Mouse (Mus musculus): Measurements from ENCODE around the gene Adamts10. TPM values are rescaled to one million over a fixed set of nuclear protein-coding genes. Genes with fewer than 3 reads are reported as not detected.

The Adamts10 gene
- 36.4 and 41.9 TPM in 2 replicates for polyA plus RNA-seq (2014; fragmentation: Nextera tagmentation; extraction: Ambion mirVana)

DNA sequence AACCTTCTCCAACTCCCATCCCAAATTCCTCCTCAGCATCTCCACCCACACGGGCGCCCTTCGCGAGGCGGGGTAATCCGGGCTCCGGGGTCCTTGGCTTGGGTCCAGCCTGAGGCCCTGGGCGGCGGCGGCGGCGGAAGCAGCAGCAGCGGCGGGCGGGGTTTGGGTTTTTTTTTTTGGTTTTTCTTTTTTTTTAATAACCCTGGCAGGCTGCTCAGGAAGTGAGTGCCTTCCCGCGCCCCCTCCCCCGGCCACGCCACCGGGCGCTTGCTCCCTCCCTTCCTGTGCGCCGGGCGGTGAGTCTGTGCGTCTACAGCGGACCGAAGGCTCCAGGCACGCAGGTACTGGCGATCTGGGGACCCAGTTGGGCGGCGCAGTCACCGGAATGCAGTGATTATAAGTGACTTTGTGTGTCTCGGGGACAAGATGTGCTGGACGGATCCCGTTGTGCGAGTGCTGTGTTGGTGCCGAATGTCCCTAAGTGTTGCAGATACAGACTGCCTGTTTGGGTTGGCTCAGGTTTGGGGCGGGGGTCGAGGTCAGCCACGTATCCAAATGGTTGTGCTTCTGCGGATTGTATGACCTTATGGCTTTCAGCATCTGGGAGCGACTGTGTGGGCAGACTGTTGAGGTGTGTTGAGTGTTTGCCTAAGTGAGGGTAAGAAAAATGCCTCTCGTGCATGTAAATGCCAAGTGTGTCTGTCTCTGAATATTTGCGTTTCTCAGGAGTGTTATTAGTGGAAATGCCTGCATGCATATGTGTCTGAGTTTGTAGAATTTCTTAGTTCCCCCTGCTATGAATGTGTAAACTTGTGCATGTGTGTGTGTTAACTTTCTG, at the start of gene Adamts10:
Gene Adamts10, plus strand, starts transcription at position 287 of the 838 bp plus-strand sequence.
- H3K4me3 ChIP-seq (ENCODE audit: low read depth, low read length): peak within 1 kb of the TSS; percentile 67
- no peaks in the 10 kb centered on the region for H3K27me3 ChIP-seq (ENCODE audit: control insufficient read depth, insufficient read depth, low read length)
- peaks cover 3% of the 10 kb centered on the region; the same call in 1 of the 2 replicates for H3K36me3 ChIP-seq (ENCODE audit: control insufficient read depth, insufficient read depth, low read length)
- H3K9me3 ChIP-seq (replicated peaks; ENCODE audit: control insufficient read depth, low read length): no peaks in the 10 kb centered on the region
- H3K27ac ChIP-seq (ENCODE audit: low read depth, low read length): peak within 1 kb of the TSS; percentile 80
- peak within 1 kb of the TSS; percentile 78 for H3K9ac ChIP-seq (ENCODE audit: low read depth, low read length)
- peaks cover 19% of the 10 kb centered on the region; the same call in 1 of the 2 replicates for H3K4me1 ChIP-seq (ENCODE audit: control insufficient read depth, insufficient read depth, low read length)
- peak within 1 kb of the TSS; percentile 69 for H3K4me2 ChIP-seq
- ATAC-seq (replicated peaks; ENCODE audit: insufficient number of reproducible peaks, low FRiP score, low TSS enrichment): peak; percentile 63; the same call in 1 of the 2 replicates
- WGBS (ENCODE audit: insufficient replicate concordance): under 1% methylated on average over 44 of the region's 44 CpGs

- no peak overlapping the region for H3K27ac ChIP-seq (ENCODE audit: low read depth, low read length)
- 47% methylated on average over 6 of the region's 6 CpGs for WGBS (ENCODE audit: insufficient replicate concordance)
- H3K4me3 ChIP-seq (ENCODE audit: low read depth, low read length): no peak overlapping the region
- H3K9ac ChIP-seq (ENCODE audit: low read depth, low read length): no peak overlapping the region
- H3K4me1 ChIP-seq (ENCODE audit: control insufficient read depth, insufficient read depth, low read length): no peaks in the 10 kb centered on the region
- H3K27me3 ChIP-seq (ENCODE audit: control insufficient read depth, insufficient read depth, low read length): no peaks in the 10 kb centered on the region
- no peak overlapping the region for H3K4me2 ChIP-seq
- no peak for ATAC-seq (replicated peaks; ENCODE audit: insufficient number of reproducible peaks, low FRiP score, low TSS enrichment)
- no peaks in the 10 kb centered on the region for H3K36me3 ChIP-seq (ENCODE audit: control insufficient read depth, insufficient read depth, low read length)
- H3K9me3 ChIP-seq (replicated peaks; ENCODE audit: control insufficient read depth, low read length): no peaks in the 10 kb centered on the region
Measured at GRCm38 (mm10) chr17:33484020-33484419, 40.0 kb upstream of the Adamts10 start.

- H3K4me3 ChIP-seq (ENCODE audit: low read depth, low read length): no peak overlapping the region
- H3K4me2 ChIP-seq: no peak overlapping the region
- H3K36me3 ChIP-seq (ENCODE audit: control insufficient read depth, insufficient read depth, low read length): no peaks in the 10 kb centered on the region
- 74% methylated on average over 2 of the region's 2 CpGs for WGBS (ENCODE audit: insufficient replicate concordance)
- no peaks in the 10 kb centered on the region for H3K4me1 ChIP-seq (ENCODE audit: control insufficient read depth, insufficient read depth, low read length)
- H3K9me3 ChIP-seq (replicated peaks; ENCODE audit: control insufficient read depth, low read length): no peaks in the 10 kb centered on the region
- H3K27ac ChIP-seq (ENCODE audit: low read depth, low read length): no peak overlapping the region
- H3K9ac ChIP-seq (ENCODE audit: low read depth, low read length): no peak overlapping the region
- no peaks in the 10 kb centered on the region for H3K27me3 ChIP-seq (ENCODE audit: control insufficient read depth, insufficient read depth, low read length)
- no peak for ATAC-seq (replicated peaks; ENCODE audit: insufficient number of reproducible peaks, low FRiP score, low TSS enrichment)
Measured at GRCm38 (mm10) chr17:33487211-33487610, 36.8 kb upstream of the Adamts10 start.

- Histone ChIP-seq H3K4me1 (ENCODE audit: control insufficient read depth, insufficient read depth, low read length) (no peaks in the 10 kb centered on the region), H3K27ac (ENCODE audit: low read depth, low read length) (no peak overlapping the region), H3K4me3 (ENCODE audit: low read depth, low read length) (no peak overlapping the region), H3K4me2 (no peak overlapping the region), H3K36me3 (ENCODE audit: control insufficient read depth, insufficient read depth, low read length) (no peaks in the 10 kb centered on the region), H3K9me3 (replicated peaks; ENCODE audit: control insufficient read depth, low read length) (no peaks in the 10 kb centered on the region), H3K9ac (ENCODE audit: low read depth, low read length) (no peak overlapping the region), H3K27me3 (ENCODE audit: control insufficient read depth, insufficient read depth, low read length) (no peaks in the 10 kb centered on the region)
- WGBS (ENCODE audit: insufficient replicate concordance): 100% methylated on average over 1 of the region's 1 CpGs
- no peak for ATAC-seq (replicated peaks; ENCODE audit: insufficient number of reproducible peaks, low FRiP score, low TSS enrichment)
Measured at GRCm38 (mm10) chr17:33487652-33488051, 36.4 kb upstream of the Adamts10 start.

GRCm38 (mm10) chr17:33491371-33491770, 32.6 kb upstream of the Adamts10 start:
- Histone ChIP-seq H3K4me2 (no peak overlapping the region), H3K27ac (ENCODE audit: low read depth, low read length) (no peak overlapping the region), H3K9ac (ENCODE audit: low read depth, low read length) (no peak overlapping the region), H3K36me3 (ENCODE audit: control insufficient read depth, insufficient read depth, low read length) (no peaks in the 10 kb centered on the region), H3K4me1 (ENCODE audit: control insufficient read depth, insufficient read depth, low read length) (no peaks in the 10 kb centered on the region), H3K9me3 (replicated peaks; ENCODE audit: control insufficient read depth, low read length) (no peaks in the 10 kb centered on the region), H3K4me3 (ENCODE audit: low read depth, low read length) (no peak overlapping the region), H3K27me3 (ENCODE audit: control insufficient read depth, insufficient read depth, low read length) (no peaks in the 10 kb centered on the region)
- ATAC-seq (replicated peaks; ENCODE audit: insufficient number of reproducible peaks, low FRiP score, low TSS enrichment): no peak
- 74% methylated on average over 2 of the region's 2 CpGs for WGBS (ENCODE audit: insufficient replicate concordance)

- Histone ChIP-seq H3K4me3 (ENCODE audit: low read depth, low read length) (no peak overlapping the region), H3K4me2 (no peak overlapping the region), H3K27ac (ENCODE audit: low read depth, low read length) (no peak overlapping the region), H3K9ac (ENCODE audit: low read depth, low read length) (no peak overlapping the region), H3K27me3 (ENCODE audit: control insufficient read depth, insufficient read depth, low read length) (no peaks in the 10 kb centered on the region), H3K9me3 (replicated peaks; ENCODE audit: control insufficient read depth, low read length) (no peaks in the 10 kb centered on the region), H3K4me1 (ENCODE audit: control insufficient read depth, insufficient read depth, low read length) (no peaks in the 10 kb centered on the region), H3K36me3 (ENCODE audit: control insufficient read depth, insufficient read depth, low read length) (no peaks in the 10 kb centered on the region)
- WGBS (ENCODE audit: insufficient replicate concordance): 59% methylated on average over 6 of the region's 6 CpGs
- no peak for ATAC-seq (replicated peaks; ENCODE audit: insufficient number of reproducible peaks, low FRiP score, low TSS enrichment)
Measured at GRCm38 (mm10) chr17:33493065-33493464, 30.9 kb upstream of the Adamts10 start.

DNA sequence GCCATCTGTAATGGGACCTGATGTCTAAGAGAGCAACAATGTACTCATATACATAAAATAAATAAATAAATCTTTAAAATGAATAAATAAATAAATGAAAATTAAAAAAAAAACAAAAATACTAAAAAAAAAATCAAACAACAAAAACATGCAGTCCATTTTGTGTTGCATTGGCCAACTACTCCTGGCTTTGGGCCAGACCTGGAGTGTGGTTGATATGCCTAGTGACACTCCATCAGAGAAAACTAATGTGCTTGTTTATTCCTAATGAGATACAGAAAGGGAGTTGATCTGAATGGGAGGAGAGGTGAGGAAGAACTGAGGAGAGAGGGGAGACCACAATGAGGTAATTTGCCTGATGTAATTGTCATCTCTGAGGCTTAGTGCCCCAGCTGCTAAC, 29.4 kb upstream of the Adamts10 start:
- Histone ChIP-seq H3K27ac (ENCODE audit: low read depth, low read length) (no peak overlapping the region), H3K36me3 (ENCODE audit: control insufficient read depth, insufficient read depth, low read length) (no peaks in the 10 kb centered on the region), H3K9me3 (replicated peaks; ENCODE audit: control insufficient read depth, low read length) (no peaks in the 10 kb centered on the region), H3K4me2 (no peak overlapping the region), H3K4me1 (ENCODE audit: control insufficient read depth, insufficient read depth, low read length) (no peaks in the 10 kb centered on the region), H3K27me3 (ENCODE audit: control insufficient read depth, insufficient read depth, low read length) (no peaks in the 10 kb centered on the region), H3K4me3 (ENCODE audit: low read depth, low read length) (no peak overlapping the region), H3K9ac (ENCODE audit: low read depth, low read length) (no peak overlapping the region)
- ATAC-seq (replicated peaks; ENCODE audit: insufficient number of reproducible peaks, low FRiP score, low TSS enrichment): no peak

- no peak overlapping the region for H3K9ac ChIP-seq (ENCODE audit: low read depth, low read length)
- no peak overlapping the region for H3K27ac ChIP-seq (ENCODE audit: low read depth, low read length)
- peaks cover 2% of the 10 kb centered on the region; the same call in 1 of the 2 replicates for H3K4me1 ChIP-seq (ENCODE audit: control insufficient read depth, insufficient read depth, low read length)
- no peaks in the 10 kb centered on the region for H3K9me3 ChIP-seq (replicated peaks; ENCODE audit: control insufficient read depth, low read length)
- H3K4me3 ChIP-seq (ENCODE audit: low read depth, low read length): no peak overlapping the region
- H3K27me3 ChIP-seq (ENCODE audit: control insufficient read depth, insufficient read depth, low read length): no peaks in the 10 kb centered on the region
- 69% methylated on average over 1 of the region's 1 CpGs for WGBS (ENCODE audit: insufficient replicate concordance)
- ATAC-seq (replicated peaks; ENCODE audit: insufficient number of reproducible peaks, low FRiP score, low TSS enrichment): no peak
- no peak overlapping the region for H3K4me2 ChIP-seq
- H3K36me3 ChIP-seq (ENCODE audit: control insufficient read depth, insufficient read depth, low read length): no peaks in the 10 kb centered on the region
Measured at GRCm38 (mm10) chr17:33498918-33499317, 25.1 kb upstream of the Adamts10 start.

DNA sequence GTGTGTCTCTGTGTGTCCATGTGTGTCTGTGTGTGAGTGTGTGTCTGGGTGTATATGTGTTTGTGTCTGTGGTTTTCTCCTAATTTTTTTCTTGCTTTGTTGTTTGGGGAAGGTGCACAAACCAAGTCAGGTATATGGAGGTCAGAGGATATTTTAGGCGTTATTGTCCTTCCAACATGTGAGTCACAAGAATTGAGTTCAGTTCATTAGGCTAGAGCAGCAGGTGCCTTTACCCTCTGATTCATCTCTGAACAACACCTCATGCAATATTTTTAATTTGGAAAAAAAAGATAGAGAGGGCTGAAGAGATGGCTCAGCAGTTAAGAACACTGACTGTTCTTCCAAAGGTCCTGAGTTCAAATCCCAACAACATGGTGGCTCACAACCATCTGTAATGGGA, 15.6 kb upstream of the Adamts10 start:
- ATAC-seq (replicated peaks; ENCODE audit: insufficient number of reproducible peaks, low FRiP score, low TSS enrichment): no peak
- no peak overlapping the region for H3K27ac ChIP-seq (ENCODE audit: low read depth, low read length)
- no peak overlapping the region for H3K4me3 ChIP-seq (ENCODE audit: low read depth, low read length)
- no peaks in the 10 kb centered on the region for H3K9me3 ChIP-seq (replicated peaks; ENCODE audit: control insufficient read depth, low read length)
- H3K36me3 ChIP-seq (ENCODE audit: control insufficient read depth, insufficient read depth, low read length): no peaks in the 10 kb centered on the region
- no peaks in the 10 kb centered on the region for H3K27me3 ChIP-seq (ENCODE audit: control insufficient read depth, insufficient read depth, low read length)
- no peak overlapping the region for H3K9ac ChIP-seq (ENCODE audit: low read depth, low read length)
- H3K4me2 ChIP-seq: no peak overlapping the region
- WGBS (ENCODE audit: insufficient replicate concordance): 84% methylated on average over 1 of the region's 1 CpGs
- peaks cover 3% of the 10 kb centered on the region; the same call in 1 of the 2 replicates for H3K4me1 ChIP-seq (ENCODE audit: control insufficient read depth, insufficient read depth, low read length)
